ENCODE assay signal across 31 mouse cellular contexts in genomic region chr3:54508906-54509305, GRCm38 (mm10).
"Had no signal": no experiment of that assay in that cellular context is flagged by ENCODE, and none has a peak within 500 bp of the region (broad histone marks: within the 10 kb centered on the region; RNA-seq: fewer than 3 reads in every experiment).

No protein-coding gene starts in this region.

- H3K4me1 ChIP-seq: limb, embryonic 10.5 days; limb, embryonic 12.5 days; limb, embryonic 13.5 days; limb, embryonic 15.5 days; liver, embryonic 12.5 days; liver, embryonic 13.5 days; liver, embryonic 15.5 days; lung, embryonic 15.5 days; megakaryocyte, embryonic 14.5 days; midbrain, embryonic 10.5 days; midbrain, embryonic 12.5 days; midbrain, embryonic 13.5 days; midbrain, embryonic 15.5 days; neural tube, embryonic 12.5 days; neural tube, embryonic 13.5 days had no signal

- DNase-seq: left cerebral cortex, postnatal 4 days; liver; liver, embryonic 13.5 days; liver, postnatal 0 days; lung, adult 18-20 months; lung, adult 2 months; lung, embryonic 14.5 days; lung, postnatal 10 days; lung, postnatal 14 days; lung, postnatal 36 days; lung, postnatal 4 days; midbrain, embryonic 14.5 days had no signal

- H3K27ac ChIP-seq: limb, embryonic 10.5 days; limb, embryonic 12.5 days; limb, embryonic 13.5 days; limb, embryonic 15.5 days; liver, embryonic 12.5 days; liver, embryonic 13.5 days; liver, embryonic 14.5 days; liver, embryonic 15.5 days; lung, embryonic 15.5 days; macrophage; midbrain, embryonic 10.5 days; midbrain, embryonic 12.5 days; midbrain, embryonic 13.5 days; midbrain, embryonic 15.5 days; neural tube, embryonic 12.5 days; neural tube, embryonic 13.5 days had no signal

- H3K4me3 ChIP-seq: limb, embryonic 10.5 days; limb, embryonic 12.5 days; limb, embryonic 13.5 days; limb, embryonic 15.5 days; liver, embryonic 12.5 days; liver, embryonic 13.5 days; liver, embryonic 15.5 days; lung, embryonic 15.5 days; megakaryocyte, embryonic 14.5 days; midbrain, embryonic 10.5 days; midbrain, embryonic 12.5 days; midbrain, embryonic 13.5 days; midbrain, embryonic 15.5 days; myocyte; neural tube, embryonic 12.5 days; neural tube, embryonic 13.5 days had no signal

- ATAC-seq: liver, embryonic 12.5 days; lung, postnatal 0 days; midbrain, embryonic 13.5 days; midbrain, embryonic 15.5 days; midbrain, embryonic 16.5 days had no signal
